Comparison of ENCODE assay signal across 8 mouse cellular contexts in the genomic region with DNA sequence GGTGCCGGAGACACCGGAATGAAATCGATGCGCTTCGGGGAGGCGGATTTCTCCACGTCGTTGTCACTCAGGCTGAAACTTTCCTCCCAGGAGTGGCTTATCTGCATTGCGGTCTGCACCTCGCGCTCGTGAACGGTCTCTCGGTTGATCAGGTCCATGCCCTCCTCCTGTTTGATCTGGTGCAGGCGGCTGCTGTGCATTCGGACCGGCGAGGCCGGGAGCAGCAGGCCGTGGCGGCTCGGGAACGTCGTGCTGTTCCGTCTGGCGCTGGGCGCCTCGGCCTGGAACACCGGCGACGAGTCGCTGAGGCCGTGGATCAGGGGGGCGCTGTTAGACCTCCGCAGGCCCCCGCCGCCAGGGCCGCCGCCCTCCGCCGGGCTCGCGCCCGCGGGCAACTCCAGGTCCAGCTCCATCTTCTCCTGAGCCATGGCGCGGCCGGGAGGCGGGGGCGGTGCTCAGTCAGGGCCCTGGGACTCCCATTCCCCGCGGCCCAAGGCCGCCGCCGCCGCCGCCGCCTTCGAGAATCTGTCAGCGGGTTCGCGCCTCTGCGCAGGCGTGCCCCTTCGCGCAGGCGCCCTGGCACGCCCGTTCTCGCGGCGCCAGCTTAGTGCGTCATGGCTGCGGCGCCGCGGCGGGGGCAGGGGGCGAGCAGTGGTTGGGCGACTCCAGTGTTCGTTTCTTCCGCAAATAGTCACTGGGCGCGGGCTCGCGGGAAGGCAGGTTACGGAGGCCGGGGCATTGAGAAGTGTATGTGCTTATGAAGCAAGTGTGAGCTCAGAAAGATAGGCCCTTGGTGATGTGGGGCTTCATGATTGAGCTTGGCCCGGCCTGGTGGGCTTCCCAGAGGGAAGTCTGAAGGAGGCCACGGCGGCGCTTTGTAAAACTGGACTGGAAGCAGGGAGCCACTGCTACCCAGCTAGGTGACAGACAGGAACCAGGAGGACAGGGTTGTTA. TPM values are rescaled to one million over a fixed set of nuclear protein-coding genes. Genes with fewer than 3 reads are reported as not detected.
DNase-seq lines count a peak whose midpoint lies in the region; ATAC-seq and TF ChIP-seq lines count a peak whose summit lies in the region.

A gene (minus strand): TSS at position 428 of the 954 bp plus-strand sequence.

- peak; percentile 24; the same call in 1 of the 2 replicates for TF ChIP-seq CTCF in lung, postnatal 0 days (IDR thresholded peaks at IDR 0.05)

- WGBS in hindbrain, embryonic 10.5 days: under 1% methylated on average over 92 of the region's 92 CpGs
- under 1% methylated on average over 74 of the region's 92 CpGs for WGBS in lung, postnatal 0 days

- no peak for TF ChIP-seq EP300 in lung, postnatal 0 days (IDR thresholded peaks at IDR 0.05)

- peaks cover 12% of the 10 kb centered on the region for H3K36me3 ChIP-seq in hindbrain, embryonic 10.5 days
- H3K36me3 ChIP-seq in lung, postnatal 0 days (ENCODE audit: insufficient read depth, low read length): no peaks in the 10 kb centered on the region

- H3K4me2 ChIP-seq in lung, postnatal 0 days (replicated peaks; ENCODE audit: low read depth, low read length): peak within 1 kb of the TSS; percentile 75

- peak within 1 kb of the TSS; percentile 98 for H3K27ac ChIP-seq in hindbrain, embryonic 10.5 days
- peak within 1 kb of the TSS; percentile 92 for H3K27ac ChIP-seq in lung, postnatal 0 days (ENCODE audit: low read length)

- peak; percentile 73 for DNase-seq in MEL-GATA-1-ER (ENCODE audit: extremely low read depth, low read depth)
- peak; percentile 89 for DNase-seq in cerebellum, adult 8-10 months
- peak; percentile 92 for DNase-seq in hindbrain, embryonic 10.5 days (ENCODE audit: low spot score)
- peak; percentile 90 for DNase-seq in layer of hippocampus, adult 9-11 months
- DNase-seq in lung, postnatal 0 days (ENCODE audit: low spot score): peak; percentile 96
- DNase-seq in ovary, postnatal 14 days (ENCODE audit: low spot score): peak; percentile 92
- peak; percentile 94 for DNase-seq in thymus, postnatal 14 days

- H3K9me3 ChIP-seq in hindbrain, embryonic 10.5 days: no peaks in the 10 kb centered on the region
- no peaks in the 10 kb centered on the region for H3K9me3 ChIP-seq in lung, postnatal 0 days (ENCODE audit: low read length)

- peak; percentile 95 for ATAC-seq in frontal cortex, adult (ENCODE audit: low TSS enrichment)
- ATAC-seq in lung, postnatal 0 days: peak; percentile 99

- H3K4me3 ChIP-seq in hindbrain, embryonic 10.5 days: peak within 1 kb of the TSS; percentile 64
- H3K4me3 ChIP-seq in lung, postnatal 0 days (ENCODE audit: low read depth, low read length): peak within 1 kb of the TSS; percentile 75

- peaks cover 28% of the 10 kb centered on the region for H3K4me1 ChIP-seq in hindbrain, embryonic 10.5 days (replicated peaks)
- H3K4me1 ChIP-seq in lung, postnatal 0 days (ENCODE audit: insufficient read depth, low read depth, low read length): peaks cover 4% of the 10 kb centered on the region

- H3K27me3 ChIP-seq in hindbrain, embryonic 10.5 days (ENCODE audit: insufficient read depth, poor library complexity, severe bottlenecking): no peaks in the 10 kb centered on the region
- no peaks in the 10 kb centered on the region for H3K27me3 ChIP-seq in lung, postnatal 0 days (replicated peaks; ENCODE audit: insufficient read depth, low read length)

- H3K9ac ChIP-seq in lung, postnatal 0 days (replicated peaks; ENCODE audit: low read depth): peak within 1 kb of the TSS; percentile 81

RNA-seq across cellular contexts. Expression of the gene that starts here (rescaled TPM):
- polyA plus RNA-seq in hindbrain, embryonic 10.5 days (2016; fragmentation: Nextera tagmentation; extraction: Ambion mirVana): 53.7 and 55.8 TPM in 2 replicates
- 47.8 and 48.6 TPM in 2 replicates for polyA plus RNA-seq in lung, postnatal 0 days (2015; fragmentation: Nextera tagmentation; extraction: Ambion mirVana)

Comparison
In these comparisons a context has a peak if more than half of its experiments do, and no peak if none do; other contexts are left out.
1. Peak in every context shown above with its lines: DNase-seq, ATAC-seq, H3K4me3 ChIP-seq and H3K27ac ChIP-seq.